Mouse (Mus musculus): ENCODE results near the gene Dip2c. TPM values are rescaled to one million over a fixed set of nuclear protein-coding genes. Genes with fewer than 3 reads are reported as not detected.

Gene Dip2c
- total and polyA plus RNA-seq, 3 experiments = under 0.01 TPM; not detected in 2

- H3K9me3 ChIP-seq (replicated peaks) = no peaks in the 10 kb centered on the region
- DNase-seq (ENCODE audit: low spot score) = no peak
- H3K4me3 ChIP-seq (ENCODE audit: low read depth, low read length) = no peak overlapping the region
- no peaks in the 10 kb centered on the region for H3K27me3 ChIP-seq (ENCODE audit: insufficient read depth, low read length)
- H3K4me1 ChIP-seq (ENCODE audit: insufficient read depth, low read depth, low read length) = no peaks in the 10 kb centered on the region
- TF ChIP-seq GATA1 (IDR thresholded peaks at IDR 0.05; ENCODE audit: borderline replicate concordance, low read length) (no peak), GATA2 (IDR thresholded peaks at IDR 0.05; ENCODE audit: borderline replicate concordance, low read depth, low read length) (no peak), POLR2AphosphoS5 (IDR thresholded peaks at IDR 0.05; ENCODE audit: insufficient replicate concordance, low read depth, low read length) (no peak), TAL1 (conservative IDR thresholded peaks at IDR 0.05; ENCODE audit: low read depth, low read length) (no peak), CTCF (IDR thresholded peaks at IDR 0.05; ENCODE audit: low read depth, low read length) (no peak)
- H3K36me3 ChIP-seq (replicated peaks) = no peaks in the 10 kb centered on the region
- no peak for ATAC-seq (ENCODE audit: extremely low read depth, insufficient number of reproducible peaks, low FRiP score, poor library complexity, severe bottlenecking)
These were observed 271.5 kb downstream of the Dip2c start for GRCm38 (mm10) chr13:9547698-9548344.

DNA sequence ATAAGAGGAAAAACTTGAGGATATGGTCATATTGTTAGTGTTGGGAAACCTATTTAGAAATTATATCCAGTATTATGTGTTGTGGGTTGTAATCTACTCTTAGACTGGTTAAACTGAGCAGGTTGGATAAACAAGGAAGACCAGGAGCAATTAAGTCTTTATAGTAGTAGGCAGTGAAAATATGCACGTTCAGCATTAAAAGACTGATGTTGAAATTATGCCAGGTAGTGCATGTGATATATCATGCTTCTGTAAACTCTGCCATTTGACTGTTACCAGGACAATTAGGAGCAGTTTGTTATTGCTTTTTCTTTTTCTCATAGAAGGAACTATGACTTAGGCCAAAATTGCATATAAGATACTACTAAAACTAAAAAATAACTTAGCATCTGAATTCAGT, 285.8 kb downstream of the Dip2c start:
- DNase-seq (ENCODE audit: low spot score) (no peak), ATAC-seq (ENCODE audit: extremely low read depth, insufficient number of reproducible peaks, low FRiP score, poor library complexity, severe bottlenecking) (no peak)
- Histone ChIP-seq H3K36me3 (replicated peaks) (no peaks in the 10 kb centered on the region), H3K9me3 (replicated peaks) (no peaks in the 10 kb centered on the region), H3K27me3 (ENCODE audit: insufficient read depth, low read length) (peaks cover 5% of the 10 kb centered on the region; the same call in 1 of the 2 replicates), H3K4me1 (ENCODE audit: insufficient read depth, low read depth, low read length) (no peaks in the 10 kb centered on the region), H3K4me3 (ENCODE audit: low read depth, low read length) (no peak overlapping the region)
- TF ChIP-seq GATA1 (IDR thresholded peaks at IDR 0.05; ENCODE audit: borderline replicate concordance, low read length) (no peak), GATA2 (IDR thresholded peaks at IDR 0.05; ENCODE audit: borderline replicate concordance, low read depth, low read length) (no peak), POLR2AphosphoS5 (IDR thresholded peaks at IDR 0.05; ENCODE audit: insufficient replicate concordance, low read depth, low read length) (no peak), TAL1 (conservative IDR thresholded peaks at IDR 0.05; ENCODE audit: low read depth, low read length) (no peak), CTCF (IDR thresholded peaks at IDR 0.05; ENCODE audit: low read depth, low read length) (no peak)

GRCm38 (mm10) chr13:9562921-9563320, 286.6 kb downstream of the Dip2c start:
- H3K4me1 ChIP-seq (ENCODE audit: insufficient read depth, low read depth, low read length) = no peaks in the 10 kb centered on the region
- no peak for DNase-seq (ENCODE audit: low spot score)
- H3K9me3 ChIP-seq (replicated peaks) = no peaks in the 10 kb centered on the region
- TF ChIP-seq TAL1 (conservative IDR thresholded peaks at IDR 0.05; ENCODE audit: low read depth, low read length) (no peak), CTCF (IDR thresholded peaks at IDR 0.05; ENCODE audit: low read depth, low read length) (peak; percentile 77), GATA1 (IDR thresholded peaks at IDR 0.05; ENCODE audit: borderline replicate concordance, low read length) (no peak)
- peaks cover 5% of the 10 kb centered on the region; the same call in 1 of the 2 replicates for H3K27me3 ChIP-seq (ENCODE audit: insufficient read depth, low read length)
- ATAC-seq (ENCODE audit: extremely low read depth, insufficient number of reproducible peaks, low FRiP score, poor library complexity, severe bottlenecking) = no peak
- H3K4me3 ChIP-seq (ENCODE audit: low read depth, low read length) = no peak overlapping the region
- no peaks in the 10 kb centered on the region for H3K36me3 ChIP-seq (replicated peaks)

- no peaks in the 10 kb centered on the region for H3K4me1 ChIP-seq (ENCODE audit: insufficient read depth, low read depth, low read length)
- no peak for DNase-seq (ENCODE audit: low spot score)
- TF ChIP-seq CTCF (IDR thresholded peaks at IDR 0.05; ENCODE audit: low read depth, low read length) (0 out of 2 replicates have a peak, but pooled peaks have one; percentile 4), GATA2 (IDR thresholded peaks at IDR 0.05; ENCODE audit: borderline replicate concordance, low read depth, low read length) (no peak)
- no peaks in the 10 kb centered on the region for H3K36me3 ChIP-seq (replicated peaks)
- H3K9me3 ChIP-seq (replicated peaks) = no peaks in the 10 kb centered on the region
- 0 out of 2 replicates have a peak, but pooled peaks cover 5% of the 10 kb centered on the region for H3K27me3 ChIP-seq (ENCODE audit: insufficient read depth, low read length)
- no peak for ATAC-seq (ENCODE audit: extremely low read depth, insufficient number of reproducible peaks, low FRiP score, poor library complexity, severe bottlenecking)
- H3K4me3 ChIP-seq (ENCODE audit: low read depth, low read length) = no peak overlapping the region
These were observed 292.5 kb downstream of the Dip2c start for GRCm38 (mm10) chr13:9568852-9569251.

DNA sequence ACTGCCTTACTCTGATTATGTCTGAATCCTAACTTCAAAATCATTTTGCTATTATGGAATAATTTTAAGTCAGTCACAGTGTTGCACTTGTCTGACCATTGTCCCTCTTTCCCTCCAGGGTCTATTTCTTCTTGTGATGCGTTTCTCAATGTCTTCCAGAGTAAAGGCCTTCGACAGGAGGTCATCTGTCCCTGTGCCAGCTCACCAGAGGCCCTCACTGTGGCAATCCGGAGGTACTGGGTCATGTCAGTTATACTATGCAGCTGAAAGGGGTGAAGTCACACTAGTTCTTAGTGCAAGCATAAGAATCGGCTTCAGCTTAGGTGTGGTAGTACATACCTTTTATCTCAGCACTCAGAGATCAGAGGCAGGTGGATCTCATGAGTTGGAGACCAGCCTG, 300.4 kb downstream of the Dip2c start:
- Histone ChIP-seq H3K4me3 (ENCODE audit: low read depth, low read length) (no peak overlapping the region), H3K9me3 (replicated peaks) (no peaks in the 10 kb centered on the region), H3K4me1 (ENCODE audit: insufficient read depth, low read depth, low read length) (no peaks in the 10 kb centered on the region), H3K36me3 (replicated peaks) (no peaks in the 10 kb centered on the region), H3K27me3 (ENCODE audit: insufficient read depth, low read length) (no peaks in the 10 kb centered on the region)
- no peak for DNase-seq (ENCODE audit: low spot score)
- TF ChIP-seq TAL1 (conservative IDR thresholded peaks at IDR 0.05; ENCODE audit: low read depth, low read length) (no peak), GATA2 (IDR thresholded peaks at IDR 0.05; ENCODE audit: borderline replicate concordance, low read depth, low read length) (no peak), POLR2AphosphoS5 (IDR thresholded peaks at IDR 0.05; ENCODE audit: insufficient replicate concordance, low read depth, low read length) (no peak), CTCF (IDR thresholded peaks at IDR 0.05; ENCODE audit: low read depth, low read length) (no peak), GATA1 (IDR thresholded peaks at IDR 0.05; ENCODE audit: borderline replicate concordance, low read length) (no peak)
- ATAC-seq (ENCODE audit: extremely low read depth, insufficient number of reproducible peaks, low FRiP score, poor library complexity, severe bottlenecking) = no peak

DNA sequence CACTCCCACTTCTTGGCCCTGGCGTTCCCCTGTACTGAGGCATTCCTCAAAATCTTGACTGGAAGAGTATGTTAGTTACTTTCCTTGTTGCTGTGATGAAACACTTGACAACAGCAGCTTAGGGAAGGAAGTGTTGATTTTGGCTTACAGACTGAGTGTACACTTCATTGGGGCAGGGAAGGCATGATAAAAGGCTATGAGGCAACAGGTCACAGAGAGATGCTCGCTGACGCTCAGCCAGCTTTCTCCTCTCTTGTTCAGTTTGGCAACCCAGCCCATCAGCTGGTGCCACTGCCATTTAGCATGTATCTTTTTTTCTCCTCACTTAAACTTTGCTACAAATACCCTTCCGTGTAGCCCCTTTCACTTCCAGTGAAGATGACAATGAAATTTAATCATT, 302.1 kb downstream of the Dip2c start:
- Histone ChIP-seq H3K4me3 (ENCODE audit: low read depth, low read length) (no peak overlapping the region), H3K36me3 (replicated peaks) (no peaks in the 10 kb centered on the region), H3K4me1 (ENCODE audit: insufficient read depth, low read depth, low read length) (no peaks in the 10 kb centered on the region), H3K9me3 (replicated peaks) (no peaks in the 10 kb centered on the region), H3K27me3 (ENCODE audit: insufficient read depth, low read length) (no peaks in the 10 kb centered on the region)
- no peak for TF ChIP-seq TAL1 (conservative IDR thresholded peaks at IDR 0.05; ENCODE audit: low read depth, low read length)
- TF ChIP-seq GATA2 (IDR thresholded peaks at IDR 0.05; ENCODE audit: borderline replicate concordance, low read depth, low read length) = no peak
- no peak for TF ChIP-seq CTCF (IDR thresholded peaks at IDR 0.05; ENCODE audit: low read depth, low read length)
- DNase-seq (ENCODE audit: low spot score) (no peak), ATAC-seq (ENCODE audit: extremely low read depth, insufficient number of reproducible peaks, low FRiP score, poor library complexity, severe bottlenecking) (no peak)

GRCm38 (mm10) chr13:9581821-9582220, 305.5 kb downstream of the Dip2c start:
- Histone ChIP-seq H3K27me3 (ENCODE audit: insufficient read depth, low read length) (no peaks in the 10 kb centered on the region), H3K4me3 (ENCODE audit: low read depth, low read length) (no peak overlapping the region), H3K4me1 (ENCODE audit: insufficient read depth, low read depth, low read length) (no peaks in the 10 kb centered on the region), H3K9me3 (replicated peaks) (no peaks in the 10 kb centered on the region), H3K36me3 (replicated peaks) (no peaks in the 10 kb centered on the region)
- ATAC-seq (ENCODE audit: extremely low read depth, insufficient number of reproducible peaks, low FRiP score, poor library complexity, severe bottlenecking) = no peak
- no peak for DNase-seq (ENCODE audit: low spot score)
- no peak for TF ChIP-seq GATA2 (IDR thresholded peaks at IDR 0.05; ENCODE audit: borderline replicate concordance, low read depth, low read length)
- TF ChIP-seq CTCF (IDR thresholded peaks at IDR 0.05; ENCODE audit: low read depth, low read length) = no peak
- TF ChIP-seq TAL1 (conservative IDR thresholded peaks at IDR 0.05; ENCODE audit: low read depth, low read length) = no peak
- no peak for TF ChIP-seq GATA1 (IDR thresholded peaks at IDR 0.05; ENCODE audit: borderline replicate concordance, low read length)
- no peak for TF ChIP-seq POLR2AphosphoS5 (IDR thresholded peaks at IDR 0.05; ENCODE audit: insufficient replicate concordance, low read depth, low read length)
